In genomic region chr6:65930523-65930922, GRCm38 (mm10) we compare ENCODE assay signal across 30 mouse cellular contexts. TPM values are rescaled to one million over a fixed set of nuclear protein-coding genes. Genes with fewer than 3 reads are reported as not detected.
A peak's percentile ranks its signal among the peaks of the same experiment; 100 is the strongest.
DNase-seq lines count a peak whose midpoint lies in the region; ATAC-seq and TF ChIP-seq lines count a peak whose summit lies in the region.
"Had no signal": no experiment of that assay in that cellular context is flagged by ENCODE, and none has a peak within 500 bp of the region (broad histone marks: within the 10 kb centered on the region; RNA-seq: fewer than 3 reads in every experiment).

No protein-coding gene starts in this region.

- no peak for TF ChIP-seq POLR2A in kidney, adult 2 months (IDR thresholded peaks at IDR 0.05; ENCODE audit: low read depth, low read length)
- TF ChIP-seq POLR2A in CH12.LX (IDR thresholded peaks at IDR 0.05; ENCODE audit: low read depth, low read length), result no peak

- H3K9me3 ChIP-seq in kidney, embryonic 16.5 days (ENCODE audit: low read length), result no peaks in the 10 kb centered on the region
- H3K9me3 ChIP-seq in CH12.LX (replicated peaks; ENCODE audit: low read length), result no peaks in the 10 kb centered on the region
- H3K9me3 ChIP-seq: embryonic facial prominence, embryonic 13.5 days; embryonic facial prominence, embryonic 15.5 days; forebrain, embryonic 10.5 days; forebrain, embryonic 13.5 days; forebrain, embryonic 15.5 days had no signal

- TF ChIP-seq RAD21 in CH12.LX (IDR thresholded peaks at IDR 0.05; ENCODE audit: low read depth, low read length), result no peak

- 86% methylated on average over 1 of the region's 1 CpGs for WGBS in kidney, adult 2 months
- WGBS in kidney, embryonic 16.5 days, result 76% methylated on average over 1 of the region's 1 CpGs

- ATAC-seq in kidney, embryonic 16.5 days (ENCODE audit: low FRiP score, low TSS enrichment), result no peak
- ATAC-seq: CD4-positive, CD25-positive, alpha-beta regulatory T cell, adult 4 months; forebrain, embryonic 13.5 days; forebrain, embryonic 15.5 days; forebrain, postnatal 0 days had no signal

- H3K27ac ChIP-seq in kidney, adult 2 months (ENCODE audit: insufficient read depth, low read depth, low read length), result no peak overlapping the region
- no peak overlapping the region for H3K27ac ChIP-seq in kidney, embryonic 16.5 days (ENCODE audit: low read length)
- no peak overlapping the region for H3K27ac ChIP-seq in CH12.LX (ENCODE audit: insufficient read depth, low read depth)
- H3K27ac ChIP-seq: embryonic facial prominence, embryonic 13.5 days; embryonic facial prominence, embryonic 15.5 days; forebrain, embryonic 10.5 days; forebrain, embryonic 13.5 days; forebrain, embryonic 15.5 days had no signal

- dilution Hi-C loops in CH12.LX (cut with MboI; ENCODE audit: extremely low pct_ligation_motif_present, extremely low pct_unique_long_range_greater_than_20kb, low sequenced_read_pairs), result no loop called here

- H3K4me1 ChIP-seq in kidney, adult 2 months (ENCODE audit: control insufficient read depth, insufficient read depth, low read length), result no peaks in the 10 kb centered on the region
- H3K4me1 ChIP-seq in kidney, embryonic 16.5 days (ENCODE audit: insufficient read depth, low read length), result no peaks in the 10 kb centered on the region
- H3K4me1 ChIP-seq in CH12.LX (ENCODE audit: control insufficient read depth in 1 of 2, insufficient read depth in 2 of 2), result peaks cover 2 to 12% of the 10 kb centered on the region in 2 experiments; a peak in 3 of 4 replicates
- H3K4me1 ChIP-seq: embryonic facial prominence, embryonic 15.5 days; forebrain, embryonic 15.5 days had no signal

- no peak for TF ChIP-seq CTCF in kidney, adult 2 months (conservative IDR thresholded peaks at IDR 0.05; ENCODE audit: insufficient read depth, insufficient read length, low read depth, low read length)
- no peak for TF ChIP-seq CTCF in CH12.LX (conservative IDR thresholded peaks at IDR 0.05 in 1 of 2, IDR thresholded peaks at IDR 0.05 in 1 of 2; ENCODE audit: low read depth in 2 of 2, low read length in 2 of 2)

- no peaks in the 10 kb centered on the region for H3K27me3 ChIP-seq in kidney, adult 2 months (replicated peaks; ENCODE audit: control insufficient read depth, insufficient read depth, low read length)
- no peaks in the 10 kb centered on the region for H3K27me3 ChIP-seq in kidney, embryonic 16.5 days (ENCODE audit: insufficient read depth, low read length)
- no peaks in the 10 kb centered on the region for H3K27me3 ChIP-seq in CH12.LX (replicated peaks)
- H3K27me3 ChIP-seq: embryonic facial prominence, embryonic 13.5 days; embryonic facial prominence, embryonic 15.5 days; forebrain, embryonic 15.5 days had no signal

- H3K4me2 ChIP-seq in kidney, embryonic 16.5 days (replicated peaks; ENCODE audit: low read depth, low read length), result no peak overlapping the region
- H3K4me2 ChIP-seq in CH12.LX (ENCODE audit: insufficient read depth, low read depth, poor library complexity, severe bottlenecking), result no peak overlapping the region
- H3K4me2 ChIP-seq: embryonic facial prominence, embryonic 13.5 days; embryonic facial prominence, embryonic 15.5 days; forebrain, embryonic 13.5 days; forebrain, embryonic 15.5 days had no signal

- peak; percentile 65 for TF ChIP-seq EP300 in CH12.LX (IDR thresholded peaks at IDR 0.05; ENCODE audit: low read length)

- H3K4me3 ChIP-seq in kidney, adult 2 months (ENCODE audit: insufficient read depth, low read depth, low read length), result no peak overlapping the region
- no peak overlapping the region for H3K4me3 ChIP-seq in kidney, embryonic 16.5 days (ENCODE audit: low read length)
- H3K4me3 ChIP-seq in CH12.LX (replicated peaks in 1 of 3; ENCODE audit: low read depth in 2 of 3, low read length in 2 of 3, poor library complexity in 1 of 3), result no peak overlapping the region
- H3K4me3 ChIP-seq: embryonic facial prominence, embryonic 13.5 days; embryonic facial prominence, embryonic 15.5 days; erythroblast, embryonic 14.5 days; forebrain, embryonic 10.5 days; forebrain, embryonic 13.5 days; forebrain, embryonic 15.5 days had no signal

- H3K79me2 ChIP-seq in CH12.LX (replicated peaks; ENCODE audit: control insufficient read depth, extremely low read depth, insufficient read depth, poor library complexity, severe bottlenecking), result no peaks in the 10 kb centered on the region

- H3K36me3 ChIP-seq in kidney, adult 2 months (ENCODE audit: control insufficient read depth, insufficient read depth, low read length), result no peaks in the 10 kb centered on the region
- peaks cover 5% of the 10 kb centered on the region; the same call in 1 of the 2 replicates for H3K36me3 ChIP-seq in kidney, embryonic 16.5 days (ENCODE audit: insufficient read depth, low read length)
- H3K36me3 ChIP-seq in CH12.LX (replicated peaks in 1 of 2; ENCODE audit: control insufficient read depth in 1 of 2, insufficient read depth in 1 of 2, low read length in 1 of 2), result no peaks in the 10 kb centered on the region
- H3K36me3 ChIP-seq: forebrain, embryonic 15.5 days had no signal

- H3K9ac ChIP-seq in kidney, embryonic 16.5 days (replicated peaks; ENCODE audit: low read length), result no peak overlapping the region
- no peak overlapping the region for H3K9ac ChIP-seq in CH12.LX (ENCODE audit: insufficient read depth, low read depth)
- H3K9ac ChIP-seq: embryonic facial prominence, embryonic 13.5 days; embryonic facial prominence, embryonic 15.5 days; forebrain, embryonic 13.5 days; forebrain, embryonic 15.5 days; forebrain, postnatal 0 days had no signal

- in situ Hi-C loops in CH12.LX (cut with MboI; ENCODE audit: low pct_ligation_motif_present, low pct_unique_long_range_greater_than_20kb, low sequenced_read_pairs), result no loop called here

- peak; percentile 4 for DNase-seq in kidney, adult 2 months
- DNase-seq in kidney, adult 18-20 months, result no peak
- DNase-seq in kidney, postnatal 14 days, result peak; percentile 14
- DNase-seq in CH12.LX (ENCODE audit: extremely low read depth), result peak; percentile 78
- DNase-seq: adrenal gland, adult 2 months; adrenal gland, postnatal 10 days; adrenal gland, postnatal 25 days; B cell, adult 2 months; cerebellum, adult 11 months; cerebellum, adult 18-20 months; cerebellum, adult 8-10 months; cerebellum, adult 9-11 months; cerebellum, postnatal 14 days; cerebellum, postnatal 36 days; embryo, embryonic 11 days; forebrain, postnatal 0 days had no signal

TF ChIP-seq in CH12.LX, 34 proteins besides CTCF, POLR2A, EP300 and RAD21:
- TF ChIP-seq CHD2 (IDR thresholded peaks at IDR 0.05; ENCODE audit: low read length) (no peak), RCOR1 (conservative IDR thresholded peaks at IDR 0.05; ENCODE audit: low read depth, low read length) (no peak), GABPA (IDR thresholded peaks at IDR 0.05; ENCODE audit: insufficient replicate concordance, low read depth, low read length) (no peak), USF2 (conservative IDR thresholded peaks at IDR 0.05; ENCODE audit: low read depth, low read length) (no peak), NRF1 (IDR thresholded peaks at IDR 0.05; ENCODE audit: low read depth, low read length) (no peak), SMC3 (IDR thresholded peaks at IDR 0.05; ENCODE audit: low read depth, low read length) (no peak), POLR2AphosphoS2 (IDR thresholded peaks at IDR 0.05; ENCODE audit: low read depth, low read length) (no peak), TCF12 (IDR thresholded peaks at IDR 0.05; ENCODE audit: low read depth, low read length) (no peak), ZC3H11A (IDR thresholded peaks at IDR 0.05; ENCODE audit: low read depth, low read length) (no peak), MXI1 (IDR thresholded peaks at IDR 0.05; ENCODE audit: low read depth, low read length) (no peak), IRF4 (IDR thresholded peaks at IDR 0.05; ENCODE audit: low read depth, low read length) (peak; percentile 67), ELF1 (IDR thresholded peaks at IDR 0.05; ENCODE audit: low read depth, low read length) (no peak), CHD1 (IDR thresholded peaks at IDR 0.05; ENCODE audit: low read depth, low read length) (0 out of 2 replicates have a peak, but pooled peaks have one; percentile 25)
TF ChIP-seq in CH12.LX: peak in this region for 2.

RNA-seq across cellular contexts. Expression of gene 4930544G11Rik, which starts 21.9 kb away (rescaled TPM):
- polyA plus RNA-seq in kidney, adult 2 months (2012; rRNA removed), result 0.05 TPM in 1 of 2 replicates, not detected in the other
- polyA plus RNA-seq in kidney, embryonic 16.5 days (2015; fragmentation: Nextera tagmentation; extraction: Ambion mirVana), result not detected in 2 replicates
- total RNA-seq in CH12.LX (2012; rRNA removed) (not detected in 2 replicates), CH12.LX (2014; rRNA removed) (not detected in 2 replicates)
- polyA plus RNA-seq in CH12.LX (2012; ENCODE audit: insufficient read length, low read depth), result not detected in 2 replicates
- total RNA-seq: adrenal gland, adult 2 months; adrenal gland, postnatal 10 days; adrenal gland, postnatal 25 days; adrenal gland, postnatal 4 days; common myeloid progenitor, adult 5-6 weeks; ES-E14; forebrain, postnatal 0 days; MEL had no signal
- polyA plus RNA-seq: adrenal gland, adult 2 months; brain, embryonic 14.5 days; CD4-positive, CD25-positive, alpha-beta regulatory T cell, adult 4 months; embryonic facial prominence, embryonic 11.5 days; embryonic facial prominence, embryonic 13.5 days; embryonic facial prominence, embryonic 15.5 days; erythroblast, embryonic 14.5 days; forebrain, embryonic 10.5 days; forebrain, embryonic 13.5 days; forebrain, embryonic 15.5 days; forebrain, postnatal 0 days had no signal
